Mouse (Mus musculus) thymus, postnatal 14 days (tissue): ENCODE results near the gene Rassf1.

Source experiments
- DNase-seq: peaks from one replicate; pipeline ENCODE4 v3.0.0; 2021

Gene Rassf1

DNA sequence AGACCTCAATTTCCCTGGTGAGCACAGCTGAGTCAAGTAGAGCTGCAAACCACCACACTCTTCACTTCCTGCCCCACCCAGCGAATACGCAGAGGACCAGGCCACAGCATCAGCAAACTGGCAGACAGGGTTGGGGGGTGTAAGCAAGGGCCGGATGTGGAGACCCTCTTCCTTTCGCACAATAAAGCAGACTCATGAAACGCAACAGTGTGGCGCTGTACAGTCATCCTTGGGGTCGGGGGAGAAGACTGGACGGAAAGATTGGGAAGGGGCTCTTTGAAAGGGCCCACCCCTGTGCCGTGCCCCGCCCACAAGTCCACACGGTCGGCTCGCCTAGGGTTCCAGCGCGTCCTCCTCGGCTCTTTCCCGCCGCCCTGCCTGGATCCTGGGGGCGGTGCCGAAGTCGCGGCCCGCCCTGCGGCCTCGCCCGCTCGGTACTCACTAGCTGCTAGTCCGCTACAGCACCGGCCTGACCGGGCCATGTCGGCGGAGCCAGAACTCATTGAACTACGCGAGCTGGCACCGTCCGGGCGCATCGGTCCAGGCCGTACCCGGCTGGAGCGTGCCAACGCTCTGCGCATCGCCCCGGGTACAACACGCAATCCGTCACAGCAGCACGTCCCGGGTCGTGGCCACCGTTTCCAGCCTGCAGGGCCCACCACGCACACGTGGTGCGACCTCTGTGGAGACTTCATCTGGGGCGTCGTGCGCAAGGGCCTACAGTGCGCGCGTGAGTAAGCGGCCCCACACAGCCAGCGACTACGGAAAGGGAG is at the start of gene Rassf1:
Gene Rassf1, plus strand, starts transcription at position 439 of the 773 bp plus-strand sequence.
- peak; percentile 83 for DNase-seq

DNA sequence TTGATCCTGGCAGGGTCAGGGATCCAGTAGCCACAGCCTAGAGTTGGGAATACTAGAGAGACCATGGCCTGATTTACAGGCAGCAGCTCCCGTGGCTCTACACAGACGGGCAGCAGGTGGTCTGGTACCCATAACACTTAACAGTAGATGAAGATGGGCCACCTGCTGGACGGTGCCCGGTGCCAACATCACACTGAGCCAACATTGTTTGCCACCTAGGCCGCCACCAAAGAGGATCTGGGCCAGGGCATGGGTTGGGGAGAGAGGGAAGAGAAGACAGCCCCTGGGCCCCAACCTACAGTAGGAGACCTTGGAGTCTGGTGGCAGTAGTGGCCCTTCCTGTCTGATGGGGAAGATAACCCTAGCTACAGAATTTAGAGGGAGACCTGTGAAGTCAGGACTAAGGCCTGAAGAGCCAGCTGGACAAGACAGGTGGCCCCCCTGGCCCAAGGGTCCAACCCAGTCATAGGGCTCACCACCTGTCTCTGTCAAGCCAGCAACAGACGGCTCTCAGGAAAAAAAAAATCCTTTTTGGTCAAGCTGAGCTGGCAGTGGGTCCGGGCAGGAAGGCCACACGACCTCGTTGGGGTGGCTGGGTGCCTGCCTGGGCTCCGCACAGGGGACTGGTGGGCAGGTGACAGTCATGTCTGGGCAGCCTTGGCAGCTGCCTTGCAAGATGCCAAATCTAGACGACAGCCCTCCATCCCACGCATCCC is 49.1 kb upstream of the Rassf1 start:
- DNase-seq = no peak

DNA sequence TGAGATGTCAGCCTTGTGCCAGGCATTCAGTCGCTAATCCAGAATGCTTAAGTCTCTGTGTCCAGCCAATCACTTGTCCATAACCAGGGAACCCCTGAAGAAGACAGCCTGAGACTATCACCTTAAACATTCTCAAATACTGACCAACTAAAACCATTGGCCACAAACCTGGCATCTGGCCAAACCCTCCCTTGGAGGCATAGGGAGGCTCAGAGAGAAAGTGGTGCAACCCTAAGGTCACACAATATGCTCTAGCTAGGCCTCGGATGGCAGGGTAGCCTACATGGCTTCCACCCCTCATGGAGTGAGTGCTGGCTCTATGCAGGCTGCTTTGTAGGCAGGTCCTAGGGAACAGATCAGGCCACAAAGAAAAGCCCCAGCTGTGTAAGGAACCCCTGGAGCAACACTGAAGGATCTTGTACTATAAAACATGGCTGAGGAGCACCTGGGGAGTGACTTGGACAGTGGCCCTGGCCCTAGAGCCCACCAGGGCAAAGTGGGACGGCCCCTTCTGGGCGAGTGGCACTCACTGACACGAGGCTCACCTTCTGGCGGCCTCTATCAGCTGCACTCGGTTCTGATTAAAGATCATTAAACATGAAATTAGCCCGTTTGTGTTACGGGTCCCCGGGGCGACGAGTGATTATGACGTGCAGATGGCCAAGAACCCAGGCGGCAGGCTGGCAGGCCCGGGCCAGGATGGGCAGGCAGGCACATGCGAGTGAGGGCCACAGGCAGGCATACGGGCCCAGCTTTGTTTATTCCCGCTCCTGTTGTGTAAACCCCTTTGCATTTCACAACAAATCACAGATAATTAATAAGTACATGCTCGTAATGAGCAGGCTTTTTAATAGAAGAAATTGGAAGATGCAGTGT is 46.5 kb upstream of the Rassf1 start:
- no peak for DNase-seq

- DNase-seq = peak; percentile 37
Measured at GRCm38 (mm10) chr9:107508266-107508665, 43.1 kb upstream of the Rassf1 start.

GRCm38 (mm10) chr9:107510384-107511100 is 40.8 kb upstream of the Rassf1 start:
- DNase-seq = no peak

DNA sequence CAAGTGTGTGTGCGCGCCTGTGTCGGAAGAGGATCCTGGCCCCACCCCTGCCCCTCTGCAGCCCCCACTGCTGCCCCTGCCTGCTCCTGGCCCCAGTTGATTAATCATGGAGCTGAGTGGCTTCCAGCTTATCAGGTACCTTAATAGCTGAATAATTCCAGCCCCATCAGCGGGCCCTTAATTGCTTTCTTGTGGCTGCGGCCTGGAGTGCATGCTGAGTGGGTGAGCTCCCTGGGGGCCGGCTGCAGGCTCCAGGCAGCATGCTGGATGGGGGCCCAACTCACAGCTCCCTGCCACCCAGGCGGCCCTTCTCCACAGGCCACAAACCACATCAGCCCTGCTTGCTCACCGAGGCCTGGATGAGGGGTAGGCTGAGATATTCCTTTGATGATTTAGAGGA is 39.9 kb upstream of the Rassf1 start:
- DNase-seq = no peak

DNA sequence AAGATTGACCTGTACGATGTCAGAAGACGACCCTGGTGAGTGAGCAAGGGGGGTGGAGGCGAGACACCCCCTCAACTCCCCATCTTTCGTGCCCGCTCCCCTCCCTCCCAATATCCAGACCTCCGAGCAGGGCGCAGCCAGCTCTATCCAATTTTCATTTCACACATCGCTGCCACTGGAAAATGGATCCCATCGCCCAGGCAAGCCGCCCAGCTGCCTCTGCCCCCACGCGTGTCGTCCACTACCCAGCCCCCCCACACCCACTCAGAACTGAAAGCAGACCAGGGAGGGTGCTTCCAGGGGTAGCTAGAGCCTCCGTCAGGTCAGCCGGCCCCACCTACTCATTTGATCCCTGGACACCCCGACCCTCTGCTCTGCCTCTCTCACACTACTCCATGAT is 39.0 kb upstream of the Rassf1 start:
- DNase-seq = no peak

DNA sequence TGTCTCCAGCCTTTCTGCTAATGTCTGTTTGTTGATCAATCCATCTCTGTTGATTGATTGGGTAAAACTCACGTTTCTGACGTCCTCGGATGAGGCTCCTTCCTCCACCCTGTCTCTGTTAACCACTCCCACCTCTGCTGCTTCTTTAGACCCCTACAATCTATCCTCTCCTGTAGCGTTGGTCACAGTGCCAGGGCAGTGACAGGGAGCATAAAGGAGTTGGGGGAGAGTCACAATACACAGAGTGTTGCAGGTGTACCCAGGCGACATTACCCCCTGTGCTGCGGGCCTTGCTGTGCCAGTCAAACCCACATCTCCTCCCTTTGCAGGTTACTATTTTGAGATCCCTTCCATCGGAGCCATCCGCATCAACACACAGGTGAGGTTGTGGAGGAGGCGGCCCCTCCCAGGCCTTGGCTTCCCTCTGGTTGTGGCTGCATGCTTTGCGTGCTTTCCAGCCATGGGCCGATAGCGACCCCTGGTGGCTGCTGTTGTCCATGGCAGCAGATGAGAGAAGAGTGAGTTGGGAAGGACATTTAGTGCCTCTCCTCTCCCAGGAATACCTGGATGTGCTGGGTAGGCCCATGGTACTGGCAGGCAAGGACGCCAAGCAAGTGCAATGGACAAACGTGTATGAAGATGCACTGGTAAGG is 36.9 kb upstream of the Rassf1 start:
- peak; percentile 86 for DNase-seq

DNA sequence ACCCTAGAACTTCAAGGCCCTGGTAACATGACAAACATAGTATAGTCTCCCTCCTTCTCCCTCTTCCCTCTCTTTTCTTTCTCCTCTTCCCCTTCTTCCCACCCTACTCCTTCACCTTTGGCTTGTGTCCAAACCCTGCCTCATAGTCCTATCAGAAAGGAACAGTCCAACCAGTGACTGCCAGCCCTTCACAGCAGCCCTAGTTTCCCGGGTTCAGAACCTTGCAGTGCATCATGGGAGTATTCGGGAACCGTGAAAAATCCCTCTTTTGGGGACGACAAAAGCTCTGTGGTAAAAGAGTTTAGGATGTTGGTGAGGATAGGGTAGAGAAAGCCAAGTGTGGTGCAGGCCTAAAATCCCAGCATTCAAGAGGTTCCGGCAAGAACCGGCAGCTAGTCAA is 31.0 kb upstream of the Rassf1 start:
- no peak for DNase-seq

DNA sequence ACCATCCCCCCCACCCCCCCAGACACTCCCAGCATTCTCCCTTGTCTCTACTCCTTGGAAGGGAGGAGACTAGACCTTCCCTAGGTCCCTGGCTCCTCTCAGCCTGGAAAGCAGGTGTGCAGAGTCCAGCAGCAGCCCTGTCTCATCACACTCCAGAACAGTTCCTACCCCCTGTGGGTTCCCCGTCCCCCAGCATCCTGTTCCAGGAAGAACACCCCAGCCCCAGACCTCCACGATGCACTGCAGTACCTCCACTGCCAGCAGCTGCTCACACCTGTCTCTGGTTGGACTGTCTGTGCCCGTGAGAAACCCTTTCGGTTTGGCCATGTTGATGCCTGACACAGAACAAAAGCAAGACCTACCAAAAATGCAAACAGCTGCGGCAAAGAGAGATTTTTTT is 30.2 kb upstream of the Rassf1 start:
- DNase-seq = peak; percentile 78

DNA sequence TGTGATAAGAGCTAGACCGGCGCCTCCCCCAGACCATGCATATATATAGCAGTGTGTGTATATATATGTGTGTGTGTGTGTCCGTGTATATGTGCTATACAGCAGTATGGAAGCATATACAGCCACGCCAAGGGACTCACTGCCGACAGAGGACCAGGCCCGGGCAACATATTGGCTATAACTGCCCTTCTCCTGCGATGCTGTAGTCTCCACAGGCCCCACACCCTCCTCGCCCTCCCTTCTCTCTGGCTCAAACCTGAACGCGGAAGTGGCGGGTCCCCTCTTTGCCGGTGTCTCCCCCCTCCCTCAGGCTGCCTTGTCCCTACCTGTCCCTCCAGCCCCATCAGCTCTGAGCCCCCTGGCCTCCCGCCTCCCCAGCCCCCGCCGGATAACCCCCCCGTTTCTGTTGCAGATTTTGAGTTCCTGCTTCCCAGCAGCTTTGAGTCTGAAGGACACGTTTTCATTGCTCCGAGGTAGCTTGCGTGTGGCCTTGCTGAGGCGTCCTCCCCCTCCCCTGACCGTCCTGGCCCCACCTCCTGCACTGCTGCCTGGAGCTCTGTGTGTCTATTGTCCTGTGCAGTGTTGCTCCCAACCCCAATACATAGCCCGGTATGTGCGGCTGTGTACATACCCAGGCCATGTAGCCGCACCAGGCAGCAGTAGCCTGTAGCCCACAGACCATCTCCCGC is 29.5 kb upstream of the Rassf1 start:
- DNase-seq = peak; percentile 72

DNA sequence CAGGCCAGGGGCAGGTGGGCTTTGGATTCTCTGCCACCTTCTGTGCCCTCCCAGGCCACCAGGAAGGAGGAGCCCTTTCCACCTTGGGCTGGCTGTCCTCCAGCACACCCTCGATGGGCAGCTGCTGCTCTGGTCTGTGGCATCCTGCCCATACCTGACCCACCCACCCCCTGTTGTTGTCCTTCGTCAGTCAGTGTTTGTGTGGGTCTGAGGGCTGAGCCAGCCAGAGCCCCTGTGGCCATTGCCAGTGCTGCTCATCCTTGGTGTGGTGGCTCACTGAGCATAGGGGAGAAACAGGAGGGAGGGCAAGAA is 29.0 kb upstream of the Rassf1 start:
- DNase-seq = no peak

- DNase-seq = peak; percentile 90
Measured at GRCm38 (mm10) chr9:107526198-107527026, 24.9 kb upstream of the Rassf1 start.

DNA sequence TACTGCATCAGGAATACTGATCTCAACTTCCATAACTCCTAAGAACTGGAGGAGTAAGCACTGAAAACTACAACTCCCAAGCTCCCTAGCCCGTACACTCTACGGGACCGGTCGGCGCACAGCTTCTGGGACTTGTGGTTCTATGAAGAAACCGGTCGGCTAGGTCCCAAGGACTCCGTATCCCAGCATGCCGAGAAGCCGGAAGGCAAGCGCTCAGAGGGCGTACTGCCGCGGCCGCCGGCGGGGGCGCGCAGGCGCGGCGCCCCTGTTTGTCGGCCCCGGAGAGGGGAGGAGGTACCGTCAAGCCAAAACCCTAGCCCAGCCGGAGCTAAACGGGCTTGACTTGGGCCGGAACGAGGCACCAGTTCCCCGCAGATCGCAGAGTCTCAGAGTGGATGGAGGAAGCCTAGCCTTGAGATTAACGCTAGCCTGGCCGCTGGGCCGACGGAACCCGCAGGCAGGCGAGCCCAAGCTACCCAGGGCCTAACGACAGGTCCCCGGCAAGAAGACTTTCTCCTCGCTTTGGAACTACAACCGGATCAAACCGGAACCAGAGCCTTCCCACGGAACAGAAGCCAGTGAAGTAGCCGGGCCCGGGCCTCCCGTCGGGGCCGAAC is 17.5 kb upstream of the Rassf1 start, which contains the start of gene Tmem115:
Gene Tmem115, plus strand, starts transcription at position 155 of the 617 bp plus-strand sequence.
- peak; percentile 92 for DNase-seq

DNA sequence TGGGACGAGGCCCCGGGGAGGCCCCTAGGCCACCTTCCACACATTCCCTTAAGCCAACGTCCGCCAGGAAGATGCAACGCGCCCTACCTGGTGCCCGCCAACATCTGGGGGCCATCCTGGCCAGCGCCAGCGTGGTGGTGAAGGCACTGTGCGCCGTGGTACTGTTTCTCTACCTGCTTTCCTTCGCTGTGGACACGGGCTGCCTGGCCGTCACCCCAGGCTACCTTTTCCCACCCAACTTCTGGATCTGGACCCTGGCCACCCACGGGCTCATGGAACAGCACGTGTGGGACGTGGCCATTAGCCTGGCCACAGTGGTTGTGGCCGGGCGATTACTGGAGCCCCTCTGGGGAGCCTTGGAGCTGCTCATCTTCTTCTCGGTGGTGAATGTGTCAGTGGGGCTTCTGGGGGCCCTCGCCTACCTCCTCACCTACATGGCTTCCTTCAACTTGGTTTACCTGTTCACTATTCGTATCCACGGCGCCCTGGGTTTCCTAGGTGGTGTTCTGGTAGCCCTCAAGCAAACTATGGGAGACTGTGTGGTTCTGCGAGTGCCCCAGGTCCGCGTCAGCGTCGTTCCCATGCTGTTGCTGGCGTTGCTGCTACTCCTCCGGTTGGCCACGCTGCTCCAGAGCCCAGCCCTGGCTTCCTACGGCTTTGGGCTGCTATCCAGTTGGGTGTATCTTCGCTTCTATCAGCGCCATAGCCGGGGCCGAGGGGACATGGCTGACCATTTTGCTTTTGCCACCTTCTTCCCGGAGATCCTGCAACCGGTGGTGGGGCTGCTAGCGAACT is 16.8 kb upstream of the Rassf1 start:
- peak; percentile 35 for DNase-seq

- no peak for DNase-seq
Measured at GRCm38 (mm10) chr9:107538231-107538630, 13.1 kb upstream of the Rassf1 start.

DNA sequence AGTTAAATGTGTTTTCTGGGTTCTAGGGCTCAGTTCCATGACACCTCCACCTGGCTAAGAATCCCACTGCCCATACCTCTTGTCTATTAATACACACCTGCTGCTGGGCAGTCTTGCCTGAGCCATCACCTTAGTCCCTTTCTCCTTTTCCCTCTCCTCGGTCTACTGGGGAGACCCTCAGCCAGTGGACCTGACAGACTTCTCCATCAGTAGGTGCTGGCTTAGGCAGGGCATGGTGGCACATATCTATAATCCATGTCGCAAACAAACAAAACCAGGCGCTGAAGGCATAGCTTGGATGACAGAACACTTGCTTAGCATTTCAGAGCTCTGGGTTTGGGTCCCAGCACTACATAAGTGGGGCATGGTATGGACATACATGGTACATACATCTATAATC is 12.6 kb upstream of the Rassf1 start:
- no peak for DNase-seq

GRCm38 (mm10) chr9:107539940-107540339 is 11.4 kb upstream of the Rassf1 start:
- no peak for DNase-seq

DNA sequence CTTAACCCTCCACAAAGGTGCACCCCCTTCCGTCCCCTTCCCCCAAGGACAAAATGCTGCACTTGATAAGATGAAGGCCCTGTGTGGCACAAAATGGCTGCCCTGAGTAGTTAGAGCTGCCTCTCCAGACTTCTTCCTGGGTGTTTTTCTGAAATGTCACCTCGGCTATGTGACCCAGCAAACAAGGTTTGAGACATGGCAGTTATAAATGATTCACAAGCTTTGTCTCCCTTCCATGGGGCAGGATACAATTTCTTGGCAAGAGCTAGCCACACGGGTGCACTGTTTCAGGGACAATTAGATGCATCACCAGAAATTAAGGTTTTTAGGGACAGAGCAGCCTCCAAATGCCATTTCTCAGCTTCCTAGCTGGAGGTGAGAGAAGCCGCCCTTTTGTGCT is 10.9 kb upstream of the Rassf1 start:
- no peak for DNase-seq
